Mouse (Mus musculus): Measurements from ENCODE around the gene Spata5.
A peak's percentile ranks its signal among the peaks of the same experiment; 100 is the strongest.

Gene Spata5

DNA sequence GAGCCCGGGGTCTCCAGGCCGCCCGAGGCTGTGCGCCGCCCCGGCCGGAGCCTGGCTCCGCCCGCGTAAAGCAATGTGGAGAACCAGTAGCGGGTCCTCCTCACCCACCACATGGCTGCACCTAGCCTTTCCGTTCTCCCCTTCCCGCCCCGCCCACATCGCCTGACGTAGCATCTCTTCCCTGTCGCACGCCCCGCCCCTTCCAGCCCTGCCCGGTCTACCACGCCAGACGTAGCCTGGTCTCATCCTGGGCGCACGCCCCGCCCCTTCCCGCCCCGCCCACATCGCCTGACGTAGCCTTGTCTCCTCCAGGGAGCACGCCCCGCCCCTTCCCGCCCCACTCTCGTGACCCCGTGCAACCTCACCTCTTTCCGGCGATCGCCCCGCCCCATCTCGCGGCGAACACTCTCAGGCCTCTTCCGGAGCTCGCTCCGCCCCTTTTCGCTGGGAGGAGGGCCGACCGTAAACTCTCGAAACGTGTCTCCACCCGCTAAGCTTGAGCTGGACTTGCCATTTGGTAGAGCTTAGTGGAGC is at the start of gene Spata5:
Gene Spata5, plus strand, starts transcription at position 439 of the 534 bp plus-strand sequence.
- DNase-seq (ENCODE audit: low spot score): peak; percentile 98

DNA sequence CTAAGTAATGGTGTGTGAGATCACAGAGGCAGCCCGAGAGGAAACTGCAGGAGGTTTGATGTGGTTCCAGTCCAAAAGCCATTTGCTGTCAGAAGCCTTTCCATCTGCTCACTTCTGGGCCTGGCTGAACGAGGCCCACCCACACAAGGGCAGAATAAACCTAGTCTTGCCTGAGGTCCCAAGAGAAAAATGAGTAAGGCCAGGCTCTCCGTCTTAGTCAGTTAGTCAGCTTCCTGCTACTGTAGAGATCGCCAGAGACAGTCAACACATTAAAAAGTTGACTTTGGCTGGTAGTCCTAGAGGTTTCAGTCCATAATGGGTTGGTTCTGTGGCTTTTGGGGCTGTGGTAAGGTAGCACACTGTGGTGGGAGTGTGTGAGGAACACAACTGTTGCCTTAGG is 49.3 kb upstream of the Spata5 start:
- DNase-seq (ENCODE audit: low spot score): no peak

DNA sequence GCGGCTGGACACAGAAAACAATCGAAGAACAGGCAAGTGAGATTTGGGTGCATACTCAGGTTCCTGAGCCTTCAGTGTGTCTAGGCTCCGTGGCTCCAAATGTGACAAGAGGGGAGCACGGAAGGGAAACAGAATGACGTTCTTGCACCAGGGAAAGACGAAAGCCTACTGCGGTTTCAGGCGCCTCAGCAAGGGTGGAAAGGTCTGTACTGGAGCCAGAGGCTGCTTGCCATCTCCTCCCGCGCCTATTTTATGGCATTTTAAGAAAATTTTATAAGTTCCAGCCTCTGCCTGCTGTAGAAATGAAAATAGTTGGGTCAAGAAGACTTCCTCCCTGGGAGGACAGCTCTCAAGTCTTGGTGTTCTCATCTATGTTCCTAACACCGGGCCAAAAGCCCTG is 46.0 kb upstream of the Spata5 start:
- no peak for DNase-seq (ENCODE audit: low spot score)

DNA sequence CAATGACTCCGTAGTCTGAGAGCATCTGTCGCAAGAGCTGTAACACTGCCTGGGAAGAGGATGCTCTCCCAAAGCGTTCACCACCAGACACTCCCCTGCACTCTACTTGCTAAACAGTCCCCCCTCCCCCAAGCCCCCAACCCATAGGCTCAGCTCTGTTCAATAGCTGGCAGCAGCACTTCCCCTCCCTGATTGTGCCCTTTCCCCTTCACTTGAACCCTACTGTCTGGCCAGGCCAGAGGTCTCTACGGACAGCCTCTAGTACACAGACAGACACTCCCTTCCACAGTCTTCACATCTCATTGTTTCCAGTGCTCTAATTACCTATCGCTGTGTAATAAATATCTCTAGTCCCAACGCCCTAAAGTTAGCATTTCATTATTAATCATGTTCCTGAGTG is 41.8 kb upstream of the Spata5 start:
- no peak for DNase-seq (ENCODE audit: low spot score)

DNA sequence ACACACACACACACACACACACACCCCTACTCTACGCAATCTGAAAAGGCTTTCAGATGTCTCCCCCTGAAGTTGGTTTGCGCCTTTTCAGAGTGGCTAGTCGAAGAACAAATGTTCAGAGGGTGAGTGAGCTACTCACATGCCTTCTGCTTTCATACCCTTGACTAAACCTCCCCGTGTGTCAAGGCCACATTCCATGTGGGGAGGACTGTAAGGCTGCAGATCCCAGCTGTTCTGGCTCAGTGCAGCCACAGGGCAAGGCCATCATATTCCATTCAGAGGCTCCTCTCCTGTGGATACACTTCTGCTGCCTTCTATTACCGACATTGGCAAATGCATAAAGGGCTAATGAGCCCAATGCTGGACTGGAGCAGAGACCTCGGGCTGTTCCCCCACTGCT is 41.3 kb upstream of the Spata5 start:
- peak; percentile 50 for DNase-seq (ENCODE audit: low spot score)

DNA sequence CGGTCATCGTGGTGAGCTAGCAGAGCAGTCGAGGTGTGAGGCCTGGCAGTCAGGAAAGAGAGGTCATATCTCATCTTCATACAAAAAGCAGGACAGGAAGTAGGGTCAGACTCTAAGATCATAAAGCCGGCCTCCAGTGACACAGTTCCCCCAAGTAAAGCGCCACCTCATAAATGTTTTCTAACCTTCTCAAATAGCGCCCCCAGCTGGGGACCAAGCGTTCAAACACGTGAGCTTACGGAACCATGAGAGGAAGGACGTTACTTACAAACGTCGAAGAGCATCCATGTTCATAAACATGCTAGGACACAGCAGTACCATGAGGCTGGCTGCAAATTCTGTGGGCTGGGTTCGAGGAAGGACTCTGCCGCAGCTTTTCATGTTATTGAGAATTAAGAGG is 40.5 kb upstream of the Spata5 start:
- DNase-seq (ENCODE audit: low spot score): no peak

DNA sequence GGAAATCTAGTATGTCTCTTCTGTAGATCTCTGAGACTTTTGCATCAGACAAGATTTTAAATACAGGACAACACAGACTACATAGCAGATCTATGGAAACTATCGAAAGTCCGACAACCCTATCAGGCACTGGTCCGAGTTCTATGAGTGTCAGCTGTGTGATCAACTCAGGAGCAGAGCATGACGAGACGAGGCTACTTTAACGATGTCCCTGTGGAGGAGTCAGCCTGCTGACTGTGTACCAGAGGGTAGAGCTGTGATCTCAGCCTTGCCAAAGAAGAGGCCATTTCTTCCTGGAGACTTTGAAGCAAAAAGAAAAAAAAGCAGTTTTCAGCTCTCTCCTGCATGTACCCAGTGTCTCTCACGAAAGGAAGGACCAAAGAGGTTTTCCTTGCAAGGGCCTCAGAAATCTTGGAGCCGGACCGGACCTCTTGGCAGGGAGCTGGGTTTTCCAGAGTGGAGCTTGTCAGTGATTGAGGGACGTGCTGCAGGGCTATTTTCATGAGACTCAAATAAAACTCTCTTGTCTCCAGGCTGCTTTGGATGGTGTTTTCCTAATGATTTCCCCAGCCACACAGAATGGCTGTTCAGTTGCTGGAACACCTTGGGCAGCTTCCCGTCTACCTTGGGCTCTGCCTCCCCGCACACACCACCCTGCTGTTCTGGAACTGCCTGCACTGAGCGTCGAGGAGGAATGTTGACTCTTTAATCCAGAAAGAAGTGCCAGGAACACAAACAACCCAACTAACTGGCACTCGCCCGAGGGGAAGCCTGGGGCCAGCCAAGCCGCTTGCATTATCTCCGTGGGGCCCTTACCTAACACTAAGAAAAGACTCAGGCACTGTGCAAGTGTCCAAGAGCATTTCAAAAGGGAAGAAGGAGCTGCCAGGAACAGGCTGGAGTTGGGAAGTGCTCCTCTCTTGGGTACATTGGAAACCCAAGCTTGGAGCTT is 39.5 kb upstream of the Spata5 start:
- DNase-seq (ENCODE audit: low spot score): peak; percentile 49

DNA sequence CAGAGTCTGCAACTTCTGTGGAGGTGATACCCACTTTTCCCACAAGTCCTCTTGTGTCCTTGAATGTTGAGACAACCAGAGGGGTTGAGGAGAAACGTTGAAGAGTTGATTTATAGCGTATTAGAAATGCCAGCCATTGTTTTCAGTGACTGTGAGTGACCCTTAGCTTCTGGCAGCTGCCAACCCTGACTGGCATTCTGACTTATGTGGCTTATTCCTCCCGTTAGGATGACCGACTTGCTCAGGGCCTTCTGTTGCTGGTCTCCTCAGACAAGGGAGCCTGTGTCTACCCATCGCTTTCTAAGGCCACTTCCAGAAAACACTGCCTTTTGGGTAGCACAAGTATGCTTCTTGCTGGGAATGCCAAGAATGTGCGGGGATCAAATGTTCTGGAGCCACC is 38.2 kb upstream of the Spata5 start:
- no peak for DNase-seq (ENCODE audit: low spot score)

DNA sequence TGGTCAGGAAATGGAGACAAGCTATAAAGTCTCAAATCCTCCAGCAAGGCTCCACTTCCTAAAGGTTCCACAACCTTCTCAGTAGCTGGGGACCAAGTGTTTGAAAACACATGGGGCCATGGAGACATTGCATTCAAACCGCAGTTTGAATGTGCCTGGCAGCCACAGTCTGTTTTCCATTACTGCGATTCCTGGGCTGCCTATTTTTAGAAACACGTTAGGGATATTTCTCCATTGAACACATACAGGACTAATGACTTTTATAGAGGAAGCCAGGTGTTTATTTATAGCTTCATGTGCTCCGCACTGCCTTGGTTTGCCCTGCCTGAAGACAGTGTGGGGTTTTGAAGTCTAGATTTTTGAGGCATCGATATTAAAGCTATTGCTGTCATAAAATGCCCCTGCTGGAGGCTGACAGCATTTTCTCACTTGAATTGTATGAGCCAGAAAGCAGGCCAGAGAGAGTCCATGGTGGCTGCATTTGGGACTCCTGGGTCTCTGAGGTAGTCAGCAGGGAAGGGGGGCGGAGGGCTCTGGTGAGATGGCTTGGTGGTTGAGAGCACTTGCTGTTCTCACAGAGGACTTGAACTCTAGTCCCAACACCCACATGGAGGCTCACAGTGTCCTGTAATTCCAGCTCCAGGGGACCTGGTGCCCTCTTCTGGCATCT is 36.5 kb upstream of the Spata5 start:
- DNase-seq (ENCODE audit: low spot score): no peak

DNA sequence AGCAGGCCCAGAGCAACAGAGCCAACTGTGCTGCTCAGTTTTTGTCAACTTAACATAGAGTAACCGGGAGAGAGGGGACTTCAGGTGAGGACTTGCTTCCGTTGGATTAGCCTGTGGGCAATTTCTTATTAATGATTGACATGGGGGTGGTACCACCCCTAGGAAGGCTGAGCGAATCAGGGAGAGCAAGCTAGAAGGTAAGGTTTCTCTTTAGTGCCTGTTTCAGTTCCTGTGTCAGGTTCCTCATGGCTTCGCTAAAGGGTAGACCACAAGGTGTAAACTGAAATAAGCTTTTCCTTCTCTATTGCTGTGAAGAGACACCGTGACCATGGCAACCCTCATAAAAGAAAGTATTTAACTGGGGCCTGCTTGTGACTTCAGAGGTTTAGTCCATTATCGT is 32.4 kb upstream of the Spata5 start:
- DNase-seq (ENCODE audit: low spot score): no peak

DNA sequence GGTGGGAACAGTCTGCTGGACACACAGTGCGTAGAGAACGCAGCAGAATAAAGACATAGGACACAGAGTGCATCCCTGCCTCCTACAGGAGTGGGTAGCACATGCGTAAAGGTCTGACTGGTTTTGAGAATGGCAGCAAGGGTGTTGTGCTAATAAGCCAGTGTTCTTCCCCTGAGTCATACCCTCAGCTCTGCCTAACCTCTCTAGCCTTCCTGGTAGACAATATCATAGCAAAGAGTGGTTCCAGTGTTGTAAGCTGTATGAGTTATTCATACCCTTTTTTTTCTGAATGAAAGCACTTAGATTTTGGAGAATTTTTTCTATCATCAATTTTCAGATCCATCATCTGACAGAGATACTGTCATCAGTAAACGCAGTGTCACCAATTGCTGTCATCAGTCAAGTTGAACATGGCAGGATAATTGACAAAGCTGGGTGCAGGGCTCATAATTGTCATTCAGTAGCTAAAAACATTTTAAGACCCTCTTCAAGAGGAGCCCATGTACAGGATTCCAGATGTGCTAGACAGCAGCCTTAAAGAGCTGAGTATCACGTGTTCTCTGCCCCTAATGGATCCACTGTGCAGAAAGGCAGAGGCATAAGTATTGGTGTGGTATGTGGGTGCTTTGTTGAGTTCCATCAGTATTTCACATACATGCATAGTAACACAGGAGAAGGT is 22.6 kb upstream of the Spata5 start:
- no peak for DNase-seq (ENCODE audit: low spot score)

DNA sequence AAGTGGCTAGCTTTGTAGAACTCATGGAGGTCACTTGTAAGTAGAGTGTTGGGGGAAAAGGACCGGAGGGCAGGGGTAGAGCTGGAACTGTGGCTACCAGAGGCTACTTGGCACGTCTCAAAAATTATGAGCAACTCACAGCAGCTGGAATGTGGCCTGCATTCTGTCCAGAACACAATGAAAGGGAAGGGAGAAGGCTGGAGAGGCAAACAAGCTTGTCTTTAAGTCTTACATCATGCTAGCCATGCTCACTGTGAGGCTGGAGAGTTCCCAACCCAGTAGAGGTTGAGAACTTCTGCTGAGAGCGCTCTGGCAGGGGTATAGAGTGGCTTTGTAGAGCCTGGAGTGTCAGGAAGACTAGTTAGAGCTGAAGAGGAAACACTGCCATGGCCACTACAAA is 22.1 kb upstream of the Spata5 start:
- no peak for DNase-seq (ENCODE audit: low spot score)

DNA sequence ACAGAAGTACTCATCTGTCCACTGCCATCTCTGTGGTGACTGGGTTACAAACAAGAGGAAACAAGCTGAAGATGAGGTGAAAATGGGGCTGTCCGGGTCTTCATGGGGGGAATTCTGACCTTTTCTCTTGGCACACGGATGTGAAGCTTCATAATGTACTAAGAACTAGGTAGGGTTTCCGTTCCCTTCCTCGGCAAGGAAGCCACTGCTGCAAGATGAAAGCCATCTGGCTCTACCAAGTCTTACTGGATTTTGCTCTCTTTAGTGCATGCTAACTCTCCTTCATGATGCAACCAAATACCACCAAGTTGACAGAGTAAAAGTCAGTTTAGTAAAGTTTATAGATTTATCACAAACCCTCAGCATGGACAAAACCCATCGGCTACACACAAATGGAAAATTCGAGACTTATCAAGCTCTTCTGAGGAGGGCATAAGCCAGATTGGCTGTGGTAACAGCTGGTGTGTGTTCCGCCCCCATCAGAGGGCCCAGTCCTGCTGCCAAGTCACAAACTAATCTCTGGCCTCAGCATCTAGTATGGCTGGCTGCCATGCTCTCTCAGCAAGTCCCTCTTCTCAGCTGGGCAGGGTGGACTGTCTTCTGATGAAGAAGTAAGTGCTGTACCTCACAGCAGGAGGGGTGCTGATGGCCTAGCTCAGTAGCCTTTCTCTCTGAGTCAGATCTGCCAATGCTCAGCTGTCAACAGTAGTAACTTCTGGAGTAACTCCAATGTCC is 20.9 kb upstream of the Spata5 start:
- DNase-seq (ENCODE audit: low spot score): peak; percentile 35

DNA sequence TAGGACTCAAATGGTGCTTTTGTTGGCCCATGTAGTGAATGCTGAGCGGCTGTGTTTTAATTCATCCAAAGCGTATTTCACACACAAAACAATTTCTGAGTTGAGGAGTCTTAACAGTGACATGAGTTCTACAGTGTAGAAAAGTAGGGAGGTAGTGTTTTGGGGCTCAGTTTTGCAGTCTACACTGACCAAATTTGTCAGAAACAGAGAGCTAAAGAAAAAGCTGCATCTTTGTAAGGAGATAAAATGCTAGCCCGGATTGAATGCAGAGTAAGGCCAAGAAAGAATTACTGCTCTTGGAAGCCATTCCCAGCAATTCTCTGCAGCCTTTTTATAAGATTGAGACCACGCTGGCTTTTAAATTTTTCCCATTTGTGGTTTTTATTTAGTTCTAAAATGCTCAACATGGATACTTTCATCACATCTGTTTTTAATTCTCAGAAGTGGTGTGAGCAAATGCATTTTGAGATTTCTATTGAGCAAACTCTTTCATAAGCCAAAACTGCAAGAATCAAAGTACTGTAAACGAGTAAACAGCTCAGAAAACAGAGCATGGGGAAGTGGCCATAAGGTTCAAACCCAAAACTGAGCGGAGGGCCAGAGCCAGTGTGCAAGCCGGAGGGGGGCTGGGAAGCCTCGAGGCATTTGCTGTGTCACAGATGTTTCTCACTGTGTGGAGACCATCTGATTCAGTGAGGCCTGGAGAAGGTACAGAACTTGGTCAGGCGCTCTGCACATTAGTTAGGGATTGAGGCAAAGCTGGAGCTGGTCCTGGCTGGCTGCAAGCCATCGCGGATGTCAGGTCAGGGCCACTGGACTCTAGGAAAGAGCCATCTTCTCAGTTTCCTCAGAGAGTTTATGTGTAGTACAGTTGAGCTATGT is 17.7 kb upstream of the Spata5 start:
- DNase-seq (ENCODE audit: low spot score): peak; percentile 65

DNA sequence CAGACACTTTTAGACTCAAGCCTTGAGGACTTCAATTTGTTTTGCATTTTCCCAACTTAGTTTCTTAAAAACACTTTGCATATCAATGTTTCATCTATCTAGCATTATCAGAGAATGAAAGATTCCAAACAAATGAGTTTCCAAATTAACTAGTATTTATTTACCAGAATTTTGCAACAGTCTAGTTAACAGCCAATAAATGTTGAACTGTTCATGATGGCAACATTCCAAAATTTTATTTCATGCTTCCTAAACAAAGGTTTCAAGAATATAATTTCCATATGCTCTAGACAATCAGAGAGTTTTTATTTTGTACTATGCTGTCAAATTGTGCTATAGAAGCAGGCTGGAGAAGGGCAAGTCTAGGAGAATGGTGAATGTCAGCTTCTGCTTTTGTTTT is 12.1 kb upstream of the Spata5 start:
- no peak for DNase-seq (ENCODE audit: low spot score)

DNA sequence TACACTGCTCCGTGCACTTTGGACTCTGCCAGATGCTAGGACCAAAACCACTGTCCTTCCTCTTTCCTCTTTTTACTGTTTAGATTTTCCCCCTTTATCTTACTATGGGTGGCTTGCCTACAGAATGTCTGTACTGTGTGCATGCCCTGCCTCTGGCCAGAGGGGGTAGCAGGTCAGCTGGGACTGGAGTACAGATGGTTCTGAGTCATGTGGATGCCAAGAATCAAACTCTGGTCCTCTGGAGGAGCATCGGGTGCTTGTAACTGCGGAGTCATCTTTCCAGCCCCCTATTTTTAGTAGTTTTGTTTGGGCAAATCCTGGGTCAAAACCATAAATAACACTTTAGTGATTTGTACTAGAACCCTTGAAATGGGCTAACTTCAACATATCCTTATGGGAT is 6.2 kb upstream of the Spata5 start:
- DNase-seq (ENCODE audit: low spot score): no peak

DNA sequence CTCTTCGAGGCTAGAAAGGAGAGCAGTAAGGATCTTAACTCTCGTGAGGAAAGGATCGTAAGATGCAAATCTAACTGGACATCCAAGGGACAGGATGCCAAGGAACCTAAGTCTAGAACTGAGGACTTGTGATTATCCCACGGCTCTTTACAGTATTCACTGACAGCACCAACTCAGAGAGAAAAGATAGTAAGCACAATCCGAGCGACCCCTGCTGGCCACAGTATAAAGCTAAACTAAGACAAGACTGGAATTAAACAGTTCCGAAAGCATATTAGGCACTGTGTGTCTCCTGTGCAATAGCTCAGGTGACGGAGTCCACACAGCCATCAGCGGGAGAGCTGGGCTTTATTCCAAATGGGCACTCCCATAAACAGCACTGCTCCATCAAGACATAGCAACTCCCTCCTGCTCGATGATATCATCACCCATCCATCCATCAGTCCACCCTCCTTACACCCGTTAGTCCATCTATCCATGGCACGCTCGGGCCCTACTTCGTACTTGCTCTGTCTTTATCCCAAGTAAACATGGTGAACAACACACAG is 5.2 kb upstream of the Spata5 start:
- DNase-seq (ENCODE audit: low spot score): peak; percentile 74

DNA sequence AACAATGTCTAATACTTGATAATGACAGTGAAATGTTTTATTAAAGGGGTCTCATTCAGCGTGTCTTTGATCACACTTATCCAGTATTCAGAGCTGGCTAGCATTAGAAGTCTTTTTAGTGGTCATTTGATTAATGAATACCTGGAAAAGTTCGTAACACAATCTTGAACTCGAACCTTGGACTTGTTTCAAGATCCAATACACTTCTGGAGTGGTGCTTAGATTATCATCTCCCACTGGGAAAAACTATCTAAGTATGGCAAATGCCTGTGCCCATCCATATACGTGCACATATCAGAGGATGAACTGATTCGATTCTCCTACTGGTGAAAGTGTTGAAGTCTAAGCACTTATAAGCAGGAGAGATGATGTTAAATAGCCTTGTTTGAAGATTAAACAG is 1.4 kb upstream of the Spata5 start:
- DNase-seq (ENCODE audit: low spot score): no peak

DNA sequence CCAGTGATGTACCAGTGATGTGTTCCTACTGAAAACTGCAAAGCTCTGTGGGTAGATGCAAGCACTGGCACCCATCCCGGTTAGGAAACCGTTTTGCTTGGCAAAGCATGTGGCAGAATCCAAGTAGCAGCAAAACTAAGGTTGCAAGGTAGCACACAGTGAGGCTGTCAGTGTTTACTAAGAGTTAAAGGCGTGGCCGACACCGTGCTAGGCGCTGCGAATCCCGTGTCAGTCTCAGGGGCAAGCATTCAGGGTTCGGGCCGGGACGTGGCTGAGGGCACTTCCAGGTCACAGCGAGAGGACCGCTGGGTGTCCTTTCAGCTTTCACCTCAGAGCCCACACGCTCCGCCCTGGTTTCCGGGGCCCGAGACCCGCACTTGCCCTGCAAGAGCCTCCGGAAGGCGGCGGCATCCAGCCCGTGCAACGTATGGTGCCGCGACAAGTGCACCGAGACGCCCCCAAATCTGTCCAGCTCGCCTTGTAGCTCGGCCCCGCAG is 687 bp upstream of the Spata5 start:
- no peak for DNase-seq (ENCODE audit: low spot score)

DNA sequence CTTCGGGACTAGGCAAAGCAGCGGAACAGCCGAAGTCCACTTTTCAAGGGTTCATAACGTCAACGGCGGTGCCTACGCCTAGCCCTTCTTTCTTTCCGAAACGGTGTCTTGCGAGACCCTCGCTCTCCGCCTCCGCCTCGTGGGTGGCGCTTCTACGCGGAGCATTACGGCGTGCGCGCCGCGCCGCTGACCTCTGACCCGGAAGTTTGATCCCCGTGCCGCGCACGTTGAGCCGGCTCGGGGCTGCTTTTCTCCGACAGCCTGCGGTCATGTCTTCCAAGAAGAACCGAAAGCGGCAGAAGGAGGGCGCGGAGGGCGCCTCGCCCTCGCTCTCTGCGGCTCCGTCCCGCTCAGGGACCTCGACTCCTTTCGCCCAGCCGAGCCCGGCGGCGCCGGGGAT is 376 bp downstream of the Spata5 start, which contains the start of gene Nudt6:
Gene Nudt6, minus strand, starts transcription at position 140 of the 400 bp plus-strand sequence.
- peak; percentile 91 for DNase-seq (ENCODE audit: low spot score)

Measured in ovary, postnatal 36 days (tissue).